Mouse (Mus musculus) E14TG2a.4 (cell line): ENCODE measurements around the gene Rec8.

Experiments used
- CTCF ChIP-seq: conservative IDR thresholded peaks from 2 replicates; pipeline ENCODE4 v1.5.1; 2014; ENCODE audit warnings: low read length
- NANOG ChIP-seq: IDR thresholded peaks from 2 replicates; pipeline ENCODE4 v1.6.1; 2014; ENCODE audit warnings: borderline replicate concordance, low read length, mixed read lengths
- POU5F1 ChIP-seq: IDR thresholded peaks from 2 replicates; pipeline ENCODE4 v1.6.1; 2014; ENCODE audit warnings: low read length, borderline replicate concordance

DNA sequence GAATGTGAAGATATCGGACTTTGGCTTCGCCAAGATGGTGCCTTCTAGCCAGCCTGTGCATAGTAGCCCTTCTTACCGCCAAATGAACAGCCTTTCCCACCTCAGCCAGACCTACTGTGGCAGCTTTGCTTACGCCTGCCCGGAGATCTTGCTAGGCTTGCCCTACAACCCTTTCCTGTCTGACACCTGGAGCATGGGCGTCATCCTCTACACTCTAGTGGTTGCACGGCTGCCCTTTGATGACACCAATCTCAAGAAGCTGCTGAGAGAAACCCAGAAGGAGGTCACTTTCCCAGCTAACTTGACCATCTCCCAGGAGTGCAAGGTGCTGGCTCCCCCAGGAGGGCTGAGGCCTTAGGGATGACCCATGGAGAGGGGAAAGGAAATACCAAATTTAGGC lies 33.7 kb downstream of the Rec8 start:
- TF ChIP-seq CTCF = no peak
- TF ChIP-seq POU5F1 = no peak
- TF ChIP-seq NANOG = no peak
